Mouse (Mus musculus) gastrocnemius, adult 2 months (tissue): Measurements from ENCODE around the gene Cpeb4. TPM values are rescaled to one million over a fixed set of nuclear protein-coding genes. Genes with fewer than 3 reads are reported as not detected.
"Not testable (repeated sequence)": the region's sequence is repeated elsewhere in the genome, so short reads cannot be mapped to it uniquely, and the experiment has no call there.

Experiments
- DNase-seq: peaks from one replicate; pipeline ENCODE4 v3.0.0; 2022
- H3K27ac ChIP-seq: fragments of 200-600 bp; 2 replicates; pipeline ENCODE4 v1.8.1; 2022; ENCODE audit warnings: mild to moderate bottlenecking
- H3K4me3 ChIP-seq: fragments of 200-600 bp; 2 replicates; pipeline ENCODE4 v1.8.1; 2022; ENCODE audit warnings: mild to moderate bottlenecking, moderate library complexity
- CTCF ChIP-seq: fragments of 200-600 bp; IDR thresholded peaks from 2 replicates; pipeline ENCODE4 v1.8.1; 2022; ENCODE audit warnings: antibody characterized with exemption, mild to moderate bottlenecking, moderate library complexity
- intact Hi-C: fragments of 180-260 bp; cut with DNase I; formaldehyde crosslinking; loops from one replicate; pipeline ENCODE4 v1.15.1; 2025
- total RNA-seq, 2 experiments: library from RNA; stranded (reverse); gene quantifications; 2 replicates each; pipeline ENCODE4 v1.2.3; 2021

The Cpeb4 gene
- total RNA-seq, 2 experiments from 2014 or later, result 95.0 to 120 TPM

DNA sequence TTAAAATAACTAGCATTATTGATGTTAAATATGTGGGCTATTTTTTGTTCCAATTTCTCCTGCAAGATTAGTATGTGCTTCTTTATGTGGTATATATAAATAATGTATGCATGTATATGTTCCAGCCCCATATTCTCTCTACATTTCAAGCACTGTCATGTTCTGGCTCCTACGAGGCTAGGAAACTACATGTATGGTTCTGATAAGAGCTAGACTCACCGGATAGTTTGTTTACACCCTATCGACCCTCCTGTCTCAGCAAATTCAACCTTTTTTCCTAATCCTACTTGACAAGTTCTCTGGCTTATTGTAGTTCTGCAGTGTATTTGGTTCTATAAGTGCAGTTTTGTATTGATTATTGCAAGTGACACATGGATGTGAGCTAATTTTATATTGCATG lies 36.7 kb upstream of the Cpeb4 start:
- no peak for DNase-seq
- Histone ChIP-seq H3K4me3 (no peak overlapping the region), H3K27ac (peak overlapping the region; percentile 84; the same call in 1 of the 2 replicates)
- no peak for TF ChIP-seq CTCF
- intact Hi-C loops, result no loop called here

GRCm38 (mm10) chr11:31837243-31837642 lies 34.8 kb upstream of the Cpeb4 start:
- intact Hi-C loops, result no loop called here
- Histone ChIP-seq H3K4me3 (no peak overlapping the region), H3K27ac (peak overlapping the region; percentile 84; the same call in 1 of the 2 replicates)
- DNase-seq, result no peak
- no peak for TF ChIP-seq CTCF

DNA sequence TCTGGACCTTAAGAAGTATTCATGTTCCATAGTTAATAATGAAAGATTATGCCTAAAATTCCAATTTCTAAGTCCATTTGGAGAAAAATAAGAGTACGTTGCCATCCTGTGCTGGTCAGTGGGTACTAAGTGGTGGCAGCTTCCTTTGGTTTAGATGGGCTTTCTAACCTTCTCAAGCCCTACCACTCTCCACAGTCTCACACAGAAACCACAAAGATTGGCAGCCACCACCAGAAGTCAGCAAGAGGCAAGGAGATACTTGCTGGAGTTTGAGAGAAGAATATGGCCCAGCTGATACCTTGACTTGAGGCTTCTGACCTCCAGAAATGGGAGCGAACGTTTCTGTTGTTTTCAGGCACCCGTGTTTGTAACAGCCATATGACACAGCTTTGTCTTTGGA lies 34.3 kb upstream of the Cpeb4 start:
- Histone ChIP-seq H3K27ac (peak overlapping the region; percentile 76; the same call in 1 of the 2 replicates), H3K4me3 (no peak overlapping the region)
- TF ChIP-seq CTCF, result no peak
- DNase-seq, result no peak
- intact Hi-C loops, result loop anchor here (2.0 kb wide), 1 partner anchor 33 kb away; no protein-coding TSS in a partner anchor

DNA sequence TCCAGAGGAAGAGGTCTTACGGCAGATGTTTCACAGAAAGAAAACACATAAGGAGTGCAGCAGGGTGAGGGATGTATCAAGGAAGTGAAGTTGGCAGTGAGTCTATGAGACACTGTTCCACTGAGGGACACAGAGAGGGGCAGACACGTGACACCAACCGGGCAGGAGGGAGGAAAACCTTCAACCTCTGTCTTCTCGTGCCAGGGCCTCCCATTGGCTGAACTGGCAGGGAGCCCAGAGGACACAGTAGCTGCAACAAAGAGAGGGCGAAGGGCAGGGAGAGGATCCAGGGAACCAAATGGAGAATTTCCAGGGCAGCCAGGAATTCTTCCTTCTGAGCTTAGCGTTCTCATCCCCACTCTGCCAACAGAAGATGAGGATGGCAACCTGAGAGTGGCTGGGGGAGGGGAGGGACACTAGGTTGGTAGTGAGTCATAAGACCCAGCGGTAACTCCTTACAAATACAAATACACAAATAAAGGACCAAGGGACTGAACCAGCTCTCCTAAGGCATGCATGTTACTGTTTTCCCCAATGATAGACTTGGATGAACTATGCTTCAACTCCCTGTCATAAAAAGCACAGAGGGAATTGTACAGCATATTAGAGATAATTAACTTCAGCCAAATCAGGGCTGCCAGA lies 33.4 kb upstream of the Cpeb4 start:
- Histone ChIP-seq H3K4me3 (no peak overlapping the region), H3K27ac (peak overlapping the region; percentile 76)
- intact Hi-C loops, result loop anchor here (2.0 kb wide), 1 partner anchor 32 kb away; no protein-coding TSS in a partner anchor
- DNase-seq, result peak; percentile 77
- no peak for TF ChIP-seq CTCF

DNA sequence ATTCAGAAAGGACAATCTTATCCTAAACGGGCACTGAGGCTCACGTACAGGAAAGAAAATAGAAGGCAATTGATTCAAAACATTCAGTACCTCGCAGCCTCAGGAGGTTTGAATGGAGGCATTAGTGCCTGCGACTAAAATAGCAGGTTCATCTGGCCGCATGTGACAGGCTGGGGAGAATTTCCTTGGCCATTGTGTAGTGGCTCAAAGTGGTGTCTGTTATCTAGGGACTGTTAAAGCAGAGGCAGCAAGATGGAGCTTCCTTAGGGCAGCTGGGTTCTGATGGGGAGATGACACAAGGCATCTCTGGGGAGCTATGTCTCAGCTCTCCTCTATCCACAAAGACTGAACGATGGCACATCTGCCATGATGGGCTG lies 32.9 kb upstream of the Cpeb4 start:
- DNase-seq, result no peak
- intact Hi-C loops, result loop anchor here (2.0 kb wide), 1 partner anchor 32 kb away; no protein-coding TSS in a partner anchor
- TF ChIP-seq CTCF, result no peak
- no peak overlapping the region for H3K4me3 ChIP-seq
- H3K27ac ChIP-seq, result peak overlapping the region; percentile 76

GRCm38 (mm10) chr11:31842171-31842959 lies 29.6 kb upstream of the Cpeb4 start:
- H3K27ac ChIP-seq, result no peak overlapping the region
- no peak for TF ChIP-seq CTCF
- intact Hi-C loops, result no loop called here
- DNase-seq, result no peak
- no peak overlapping the region for H3K4me3 ChIP-seq

GRCm38 (mm10) chr11:31843177-31843833 lies 28.7 kb upstream of the Cpeb4 start:
- DNase-seq, result no peak
- no peak overlapping the region for H3K27ac ChIP-seq
- no peak overlapping the region for H3K4me3 ChIP-seq
- TF ChIP-seq CTCF, result no peak
- intact Hi-C loops, result no loop called here

GRCm38 (mm10) chr11:31843834-31844188 lies 28.2 kb upstream of the Cpeb4 start:
- no peak for DNase-seq
- intact Hi-C loops, result no loop called here
- TF ChIP-seq CTCF, result no peak
- Histone ChIP-seq H3K27ac (no peak overlapping the region), H3K4me3 (no peak overlapping the region)

DNA sequence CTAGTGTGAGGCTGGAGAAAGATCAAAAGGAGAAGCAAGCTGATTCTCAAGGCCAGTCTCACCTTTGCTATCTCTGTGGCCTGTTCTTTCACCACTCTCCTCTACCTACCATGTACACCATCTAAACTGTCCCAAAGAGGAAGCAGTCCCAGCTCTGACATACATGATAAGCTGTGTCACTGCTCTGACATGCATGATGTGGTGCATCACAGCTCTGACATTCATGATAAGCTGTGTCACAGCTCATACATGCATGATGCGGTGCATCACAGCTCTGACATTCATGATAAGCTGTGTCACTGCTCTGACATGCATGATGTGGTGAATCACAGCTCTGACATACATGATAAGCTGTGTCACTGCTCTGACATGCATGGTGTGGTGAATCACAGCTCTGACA lies 26.9 kb upstream of the Cpeb4 start:
- intact Hi-C loops, H3K4me3 ChIP-seq, DNase-seq: not testable (repeated sequence)
- 0 out of 2 replicates have a peak overlapping the region, but pooled peaks have one; percentile 16 for H3K27ac ChIP-seq

GRCm38 (mm10) chr11:31846771-31847468 lies 25.1 kb upstream of the Cpeb4 start:
- intact Hi-C loops, result no loop called here
- Histone ChIP-seq H3K4me3 (no peak overlapping the region), H3K27ac (no peak overlapping the region)
- DNase-seq, result no peak
- no peak for TF ChIP-seq CTCF

GRCm38 (mm10) chr11:31847469-31847805 lies 24.6 kb upstream of the Cpeb4 start:
- intact Hi-C loops, result no loop called here
- no peak for DNase-seq
- no peak overlapping the region for H3K27ac ChIP-seq

GRCm38 (mm10) chr11:31848725-31849124 lies 23.3 kb upstream of the Cpeb4 start:
- no peak for DNase-seq
- intact Hi-C loops, result no loop called here
- H3K4me3 ChIP-seq, result no peak overlapping the region
- no peak for TF ChIP-seq CTCF
- H3K27ac ChIP-seq, result no peak overlapping the region

More at GRCm38 (mm10) chr11:31847469-31847805, 24.6 kb upstream of the Cpeb4 start:
- TF ChIP-seq CTCF, result no peak
- no peak overlapping the region for H3K4me3 ChIP-seq
